Mouse (Mus musculus): Measurements from ENCODE around the gene Spag9. TPM values are rescaled to one million over a fixed set of nuclear protein-coding genes. Genes with fewer than 3 reads are reported as not detected.

Gene Spag9
- total RNA-seq, 1 experiment from 2014 or later = 140 TPM

- ATAC-seq (replicated peaks; ENCODE audit: insufficient number of reproducible peaks, low FRiP score, low TSS enrichment, poor library complexity, severe bottlenecking) = no peak
Measured at GRCm38 (mm10) chr11:94143336-94143735, 147.4 kb downstream of the Spag9 start.

GRCm38 (mm10) chr11:94144771-94145539 is 149.1 kb downstream of the Spag9 start:
- no peak for ATAC-seq (replicated peaks; ENCODE audit: insufficient number of reproducible peaks, low FRiP score, low TSS enrichment, poor library complexity, severe bottlenecking)

- no peak for ATAC-seq (replicated peaks; ENCODE audit: insufficient number of reproducible peaks, low FRiP score, low TSS enrichment, poor library complexity, severe bottlenecking)
Measured at GRCm38 (mm10) chr11:94146049-94146605, 150.2 kb downstream of the Spag9 start.

- ATAC-seq (replicated peaks; ENCODE audit: insufficient number of reproducible peaks, low FRiP score, low TSS enrichment, poor library complexity, severe bottlenecking) = no peak
Measured at GRCm38 (mm10) chr11:94146733-94147485, 151.0 kb downstream of the Spag9 start.

GRCm38 (mm10) chr11:94148105-94148696 is 152.3 kb downstream of the Spag9 start:
- no peak for ATAC-seq (replicated peaks; ENCODE audit: insufficient number of reproducible peaks, low FRiP score, low TSS enrichment, poor library complexity, severe bottlenecking)

- no peak for ATAC-seq (replicated peaks; ENCODE audit: insufficient number of reproducible peaks, low FRiP score, low TSS enrichment, poor library complexity, severe bottlenecking)
Measured at GRCm38 (mm10) chr11:94148931-94149491, 153.1 kb downstream of the Spag9 start.

- no peak for ATAC-seq (replicated peaks; ENCODE audit: insufficient number of reproducible peaks, low FRiP score, low TSS enrichment, poor library complexity, severe bottlenecking)
Measured at GRCm38 (mm10) chr11:94149509-94150259, 153.8 kb downstream of the Spag9 start.

GRCm38 (mm10) chr11:94150519-94151470 is 154.9 kb downstream of the Spag9 start:
- ATAC-seq (replicated peaks; ENCODE audit: insufficient number of reproducible peaks, low FRiP score, low TSS enrichment, poor library complexity, severe bottlenecking) = no peak

- ATAC-seq (replicated peaks; ENCODE audit: insufficient number of reproducible peaks, low FRiP score, low TSS enrichment, poor library complexity, severe bottlenecking) = no peak
Measured at GRCm38 (mm10) chr11:94154201-94154600, 158.3 kb downstream of the Spag9 start.

- no peak for ATAC-seq (replicated peaks; ENCODE audit: insufficient number of reproducible peaks, low FRiP score, low TSS enrichment, poor library complexity, severe bottlenecking)
Measured at GRCm38 (mm10) chr11:94158521-94158920, 162.6 kb downstream of the Spag9 start.

GRCm38 (mm10) chr11:94159066-94159880 is 163.4 kb downstream of the Spag9 start:
- ATAC-seq (replicated peaks; ENCODE audit: insufficient number of reproducible peaks, low FRiP score, low TSS enrichment, poor library complexity, severe bottlenecking) = no peak

GRCm38 (mm10) chr11:94159911-94160415 is 164.1 kb downstream of the Spag9 start:
- no peak for ATAC-seq (replicated peaks; ENCODE audit: insufficient number of reproducible peaks, low FRiP score, low TSS enrichment, poor library complexity, severe bottlenecking)

- 0 out of 2 replicates have a peak, but pooled peaks have one; percentile 18 for ATAC-seq (replicated peaks; ENCODE audit: insufficient number of reproducible peaks, low FRiP score, low TSS enrichment, poor library complexity, severe bottlenecking)
Measured at GRCm38 (mm10) chr11:94160443-94161266, 164.8 kb downstream of the Spag9 start.

GRCm38 (mm10) chr11:94161267-94161646 is 165.4 kb downstream of the Spag9 start:
- ATAC-seq (replicated peaks; ENCODE audit: insufficient number of reproducible peaks, low FRiP score, low TSS enrichment, poor library complexity, severe bottlenecking) = peak; percentile 57

GRCm38 (mm10) chr11:94161867-94162581 is 166.1 kb downstream of the Spag9 start:
- no peak for ATAC-seq (replicated peaks; ENCODE audit: insufficient number of reproducible peaks, low FRiP score, low TSS enrichment, poor library complexity, severe bottlenecking)
